Mouse (Mus musculus) urinary bladder, postnatal 10 days (tissue): ENCODE data around the gene 1700016C15Rik.
A peak's percentile ranks its signal among the peaks of the same experiment; 100 is the strongest.

ENCODE experiments used
- DNase-seq: peaks from one replicate; pipeline ENCODE4 v3.0.0; 2022; ENCODE audit warnings: low spot score

The 1700016C15Rik gene

GRCm38 (mm10) chr1:177717057-177717835 is 12.4 kb upstream of the 1700016C15Rik start:
- no peak for DNase-seq

GRCm38 (mm10) chr1:177718340-177719028 is 11.1 kb upstream of the 1700016C15Rik start:
- DNase-seq = no peak

- DNase-seq = no peak
These were observed 10.6 kb upstream of the 1700016C15Rik start for GRCm38 (mm10) chr1:177719029-177719427.

GRCm38 (mm10) chr1:177723786-177724185 is 5.8 kb upstream of the 1700016C15Rik start:
- no peak for DNase-seq

GRCm38 (mm10) chr1:177726870-177727269 is 2.7 kb upstream of the 1700016C15Rik start:
- no peak for DNase-seq

GRCm38 (mm10) chr1:177727883-177728525 is 1.6 kb upstream of the 1700016C15Rik start:
- no peak for DNase-seq

GRCm38 (mm10) chr1:177731973-177732372 is 2.4 kb downstream of the 1700016C15Rik start:
- DNase-seq = no peak

- no peak for DNase-seq
These were observed 8.0 kb downstream of the 1700016C15Rik start for GRCm38 (mm10) chr1:177737505-177738105.

GRCm38 (mm10) chr1:177740707-177741106 is 11.1 kb downstream of the 1700016C15Rik start:
- DNase-seq = no peak

GRCm38 (mm10) chr1:177742119-177742518 is 12.5 kb downstream of the 1700016C15Rik start:
- no peak for DNase-seq

- DNase-seq = no peak
These were observed 15.1 kb downstream of the 1700016C15Rik start for GRCm38 (mm10) chr1:177744521-177745325.

- no peak for DNase-seq
These were observed 18.4 kb downstream of the 1700016C15Rik start for GRCm38 (mm10) chr1:177747869-177748540.

- no peak for DNase-seq
These were observed 23.9 kb downstream of the 1700016C15Rik start for GRCm38 (mm10) chr1:177753496-177753895.

- no peak for DNase-seq
These were observed 27.6 kb downstream of the 1700016C15Rik start for GRCm38 (mm10) chr1:177757249-177757648.

GRCm38 (mm10) chr1:177768931-177769330 is 39.3 kb downstream of the 1700016C15Rik start:
- DNase-seq = no peak

GRCm38 (mm10) chr1:177777397-177777796 is 47.8 kb downstream of the 1700016C15Rik start:
- DNase-seq = no peak

- DNase-seq = no peak
These were observed 63.2 kb downstream of the 1700016C15Rik start for GRCm38 (mm10) chr1:177792835-177793234.

- no peak for DNase-seq
These were observed 65.3 kb downstream of the 1700016C15Rik start for GRCm38 (mm10) chr1:177794866-177795265.

- peak; percentile 11 for DNase-seq
These were observed 66.0 kb downstream of the 1700016C15Rik start for GRCm38 (mm10) chr1:177795421-177796192.
